Mouse (Mus musculus): ENCODE measurements around the gene Ifi47.

- TF ChIP-seq CHD2 (IDR thresholded peaks at IDR 0.05; ENCODE audit: low read depth, low read length) (no peak), MAFK (IDR thresholded peaks at IDR 0.05; ENCODE audit: insufficient read depth, low read depth, low read length) (no peak), ZNF384 (IDR thresholded peaks at IDR 0.05; ENCODE audit: low read depth, low read length) (no peak)
Measured at GRCm38 (mm10) chr11:49089735-49090507, 13.5 kb downstream of the Ifi47 start.
